Mouse (Mus musculus): ENCODE data around the gene C330007P06Rik. TPM values are rescaled to one million over a fixed set of nuclear protein-coding genes. Genes with fewer than 3 reads are reported as not detected.
A peak's percentile ranks its signal among the peaks of the same experiment; 100 is the strongest.

The C330007P06Rik gene
- polyA plus RNA-seq, 1 experiment = 0.12 TPM

DNA sequence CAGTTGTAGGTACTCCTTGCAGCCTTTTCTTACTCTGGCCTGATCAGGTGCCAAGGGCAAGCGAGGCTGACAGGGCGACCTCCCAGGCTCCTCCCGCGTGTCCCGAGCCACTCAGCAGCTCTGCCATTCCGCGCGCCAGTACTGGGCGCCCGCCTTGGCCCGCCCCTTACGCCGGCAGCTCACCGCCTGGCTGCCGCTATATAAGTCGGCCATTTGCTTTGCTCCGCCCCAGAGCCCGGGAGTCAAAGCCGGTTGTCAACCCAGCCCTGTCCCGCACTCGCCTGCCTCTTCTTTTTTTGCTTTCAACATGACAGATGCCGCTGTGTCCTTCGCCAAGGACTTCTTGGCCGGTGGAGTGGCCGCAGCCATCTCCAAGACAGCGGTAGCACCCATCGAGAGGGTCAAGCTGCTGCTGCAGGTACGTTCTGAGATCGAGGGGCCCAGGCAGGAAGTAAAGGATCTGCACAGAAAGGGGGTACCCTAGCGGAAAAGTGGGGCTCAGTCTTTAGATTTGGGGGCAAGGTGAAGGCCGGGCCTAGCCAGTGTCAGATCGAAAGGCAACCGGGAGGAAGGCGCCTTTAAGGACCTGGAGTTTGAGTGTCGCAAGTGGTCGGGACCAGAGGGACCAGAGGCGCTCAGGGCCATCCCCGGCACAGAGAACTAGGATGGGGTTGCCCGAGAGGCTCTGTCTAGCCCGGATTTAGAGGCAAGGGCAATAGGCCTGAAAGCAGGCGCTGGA is 78.3 kb downstream of the C330007P06Rik start, which contains the start of gene Slc25a5:
Slc25a5 (plus strand) TSS at position 228 of the 739 bp plus-strand sequence.
- Histone ChIP-seq H3K36me3 (ENCODE audit: control insufficient read depth) (peaks cover 22% of the 10 kb centered on the region), H3K9me3 (ENCODE audit: control insufficient read depth, low read length) (peaks cover 10% of the 10 kb centered on the region), H3K27me3 (ENCODE audit: control insufficient read depth) (no peaks in the 10 kb centered on the region), H3K4me1 (ENCODE audit: control insufficient read depth) (peaks cover 20% of the 10 kb centered on the region), H3K4me3 (replicated peaks) (peak within 1 kb of the TSS; percentile 91)
- TF ChIP-seq GATA1 (IDR thresholded peaks at IDR 0.05; ENCODE audit: low read length) = no peak
- no peak for TF ChIP-seq TAL1 (IDR thresholded peaks at IDR 0.05; ENCODE audit: low read length)

- peaks cover 10% of the 10 kb centered on the region for H3K9me3 ChIP-seq (ENCODE audit: control insufficient read depth, low read length)
- H3K4me3 ChIP-seq (replicated peaks) = no peak overlapping the region
- H3K27me3 ChIP-seq (ENCODE audit: control insufficient read depth) = no peaks in the 10 kb centered on the region
- H3K36me3 ChIP-seq (ENCODE audit: control insufficient read depth) = peaks cover 22% of the 10 kb centered on the region
- no peak for TF ChIP-seq GATA1 (IDR thresholded peaks at IDR 0.05; ENCODE audit: low read length)
- TF ChIP-seq TAL1 (IDR thresholded peaks at IDR 0.05; ENCODE audit: low read length) = no peak
- peaks cover 20% of the 10 kb centered on the region for H3K4me1 ChIP-seq (ENCODE audit: control insufficient read depth)
Measured at GRCm38 (mm10) chrX:36794571-36794970, 79.3 kb downstream of the C330007P06Rik start.

DNA sequence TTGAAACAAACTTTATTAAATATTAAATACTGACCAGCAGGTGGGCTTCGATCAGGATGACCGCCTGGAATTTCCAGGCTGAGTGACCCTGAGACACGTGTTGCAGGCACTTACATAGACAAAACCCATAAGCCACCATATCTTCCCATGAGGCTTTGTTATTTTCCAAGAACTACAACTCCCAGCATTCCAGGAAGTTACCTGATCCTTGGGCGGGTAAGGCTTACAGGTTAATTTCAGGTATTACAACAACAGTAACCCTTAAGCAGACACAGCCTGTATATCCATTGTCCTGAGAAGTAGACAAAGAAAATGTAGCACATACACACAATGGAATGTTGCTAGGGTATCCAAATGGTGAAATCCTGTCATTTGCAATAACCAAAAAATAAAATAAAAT is 84.6 kb downstream of the C330007P06Rik start:
- Histone ChIP-seq H3K27me3 (ENCODE audit: control insufficient read depth) (no peaks in the 10 kb centered on the region), H3K4me3 (replicated peaks) (no peak overlapping the region), H3K9me3 (ENCODE audit: control insufficient read depth, low read length) (no peaks in the 10 kb centered on the region), H3K4me1 (ENCODE audit: control insufficient read depth) (peaks cover 1% of the 10 kb centered on the region; the same call in 1 of the 2 replicates), H3K36me3 (ENCODE audit: control insufficient read depth) (no peaks in the 10 kb centered on the region)
- no peak for TF ChIP-seq TAL1 (IDR thresholded peaks at IDR 0.05; ENCODE audit: low read length)
- no peak for TF ChIP-seq GATA1 (IDR thresholded peaks at IDR 0.05; ENCODE audit: low read length)

- TF ChIP-seq GATA1 (IDR thresholded peaks at IDR 0.05; ENCODE audit: low read length) = no peak
- no peak for TF ChIP-seq TAL1 (IDR thresholded peaks at IDR 0.05; ENCODE audit: low read length)
- Histone ChIP-seq H3K9me3 (ENCODE audit: control insufficient read depth, low read length) (no peaks in the 10 kb centered on the region), H3K4me1 (ENCODE audit: control insufficient read depth) (no peaks in the 10 kb centered on the region), H3K4me3 (replicated peaks) (no peak overlapping the region), H3K36me3 (ENCODE audit: control insufficient read depth) (no peaks in the 10 kb centered on the region), H3K27me3 (ENCODE audit: control insufficient read depth) (no peaks in the 10 kb centered on the region)
Measured at GRCm38 (mm10) chrX:36777694-36778093, 96.2 kb downstream of the C330007P06Rik start.

DNA sequence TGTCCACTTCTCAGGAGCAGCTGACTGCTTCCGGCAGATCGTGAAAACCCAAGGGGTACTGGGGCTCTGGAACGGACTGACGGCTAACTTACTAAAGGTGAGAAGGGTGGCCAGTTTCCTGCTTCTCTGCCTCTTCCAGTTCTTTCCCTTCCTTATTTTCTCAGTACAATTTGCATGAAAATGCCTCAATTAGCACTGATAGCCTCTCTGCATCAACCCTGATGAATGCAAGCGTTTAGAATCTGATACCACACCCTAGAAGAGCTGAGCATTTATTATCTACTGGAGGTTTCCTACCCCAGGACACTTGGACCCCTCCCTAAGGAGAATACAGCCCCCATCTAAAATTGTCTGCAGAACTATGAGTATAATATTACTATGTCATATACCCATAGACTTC is 98.4 kb downstream of the C330007P06Rik start:
- no peaks in the 10 kb centered on the region for H3K27me3 ChIP-seq (ENCODE audit: control insufficient read depth)
- H3K4me1 ChIP-seq (ENCODE audit: control insufficient read depth) = no peaks in the 10 kb centered on the region
- H3K4me3 ChIP-seq (replicated peaks) = no peak overlapping the region
- H3K36me3 ChIP-seq (ENCODE audit: control insufficient read depth) = no peaks in the 10 kb centered on the region
- TF ChIP-seq TAL1 (IDR thresholded peaks at IDR 0.05; ENCODE audit: low read length) = no peak
- no peak for TF ChIP-seq GATA1 (IDR thresholded peaks at IDR 0.05; ENCODE audit: low read length)
- no peaks in the 10 kb centered on the region for H3K9me3 ChIP-seq (ENCODE audit: control insufficient read depth, low read length)

Other genes starting within 250 kb of the C330007P06Rik start
- 0.07 TPM in 1 of 2 replicates, not detected in the other for gene Akap17b, start 228.7 kb downstream of the C330007P06Rik start, polyA plus RNA-seq (2012)
- not detected in 2 replicates for gene Slc25a43, start 130.5 kb downstream of the C330007P06Rik start, polyA plus RNA-seq (2012)
- gene Slc25a5, start 78.5 kb downstream of the C330007P06Rik start, polyA plus RNA-seq (2012) = 2.4 and 2.7 TPM in 2 replicates
- 21.8 and 22.6 TPM in 2 replicates for gene Ube2a, start 211 bp downstream of the C330007P06Rik start, polyA plus RNA-seq (2012)
- gene Nkrf, start 28.8 kb upstream of the C330007P06Rik start, polyA plus RNA-seq (2012) = 0.05 TPM in 1 of 2 replicates, not detected in the other
- 0.03 and 0.06 TPM in 2 replicates for gene Sept6, start 117.7 kb upstream of the C330007P06Rik start, polyA plus RNA-seq (2012)
- gene Sowahd, start 174.7 kb upstream of the C330007P06Rik start, polyA plus RNA-seq (2012) = 0.02 TPM in 1 of 2 replicates, not detected in the other
- 41.4 and 44.5 TPM in 2 replicates for gene Rpl39, start 211.3 kb upstream of the C330007P06Rik start, polyA plus RNA-seq (2012)
- 1.1 and 1.3 TPM in 2 replicates for gene Upf3b, start 236.2 kb upstream of the C330007P06Rik start, polyA plus RNA-seq (2012)